Mouse (Mus musculus): ENCODE data around the gene Gm3532.
"Not testable (repeated sequence)": the region's sequence is repeated elsewhere in the genome, so short reads cannot be mapped to it uniquely, and the experiment has no call there.

The Gm3532 gene

DNA sequence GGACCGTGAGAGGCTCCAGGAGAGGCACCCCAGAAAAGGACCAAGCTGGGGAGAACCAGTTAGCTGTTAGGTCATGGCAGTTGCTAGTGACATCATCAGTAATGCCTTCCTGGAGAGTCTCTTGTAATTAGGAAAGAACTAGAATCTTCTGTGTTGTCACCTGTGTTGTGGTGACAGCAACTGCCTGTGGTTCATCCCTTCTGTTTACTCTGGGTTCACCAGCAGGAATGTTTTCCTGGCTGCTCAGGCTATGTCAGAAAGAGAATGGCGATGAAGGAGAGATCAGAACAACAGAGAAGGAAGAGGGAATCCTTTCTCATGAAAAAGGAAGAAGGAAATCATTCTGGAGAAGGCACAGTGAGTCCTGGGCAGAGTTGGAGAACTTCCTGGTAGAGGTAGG is at the start of gene Gm3532:
Gene Gm3532, plus strand, starts transcription at position 301 of the 400 bp plus-strand sequence.
- TF ChIP-seq GATA4 (IDR thresholded peaks at IDR 0.05; ENCODE audit: insufficient replicate concordance, low read length): not testable (repeated sequence)

GRCm38 (mm10) chr14:5501374-5501773 is 36.9 kb upstream of the Gm3532 start, which contains the start of gene Gm3488:
Gene Gm3488 (plus strand): TSS chr14:5501674.
- not testable (repeated sequence) for TF ChIP-seq GATA4 (IDR thresholded peaks at IDR 0.05; ENCODE audit: insufficient replicate concordance, low read length)
